Mouse (Mus musculus) midbrain, embryonic 11.5 days (tissue): ENCODE data around the gene Lgals2. TPM values are rescaled to one million over a fixed set of nuclear protein-coding genes. Genes with fewer than 3 reads are reported as not detected.
A peak's percentile ranks its signal among the peaks of the same experiment; 100 is the strongest.

ENCODE experiments used
- ATAC-seq: fragments of 200-750 bp; cut with Nextera tagmentation; 2 replicates; pipeline ENCODE4 v1.8.0; 2017; ENCODE audit warnings: moderate TSS enrichment, moderate library complexity; ENCODE audit not compliant: low FRiP score
- DNase-seq: peaks from one replicate; pipeline ENCODE4 v3.0.0; 2015; ENCODE audit warnings: low spot score; ENCODE audit errors: missing footprints
- H3K27ac ChIP-seq: fragments of 300-500 bp; sonication (generic); 2 replicates; pipeline ENCODE4 v1.5.1; 2014; ENCODE audit warnings: low read depth, low read length
- H3K27me3 ChIP-seq: fragments of 300-500 bp; sonication (generic); 2 replicates; pipeline ENCODE4 v1.6.1; 2014; ENCODE audit warnings: mild to moderate bottlenecking, low read length, moderate library complexity, mixed read lengths; ENCODE audit not compliant: control insufficient read depth, insufficient read depth
- H3K36me3 ChIP-seq: fragments of 300-500 bp; sonication (generic); 2 replicates; pipeline ENCODE4 v1.6.1; 2014; ENCODE audit warnings: mild to moderate bottlenecking, low read length, moderate library complexity, mixed read lengths; ENCODE audit not compliant: control insufficient read depth, insufficient read depth
- H3K4me1 ChIP-seq: fragments of 300-500 bp; sonication (generic); 2 replicates; pipeline ENCODE4 v1.6.1; 2014; ENCODE audit warnings: low read length; ENCODE audit not compliant: control insufficient read depth, insufficient read depth
- H3K4me2 ChIP-seq: fragments of 300-500 bp; sonication (generic); 2 replicates; pipeline ENCODE4 v1.6.1; 2014; ENCODE audit warnings: mild to moderate bottlenecking, moderate library complexity
- H3K4me3 ChIP-seq: fragments of 300-500 bp; sonication (generic); 2 replicates; pipeline ENCODE4 v1.5.1; 2014; ENCODE audit warnings: low read depth, low read length
- H3K9ac ChIP-seq: fragments of 300-500 bp; sonication (generic); 2 replicates; pipeline ENCODE4 v1.6.1; 2014; ENCODE audit warnings: low read length
- H3K9me3 ChIP-seq: fragments of 300-500 bp; sonication (generic); 2 replicates; pipeline ENCODE4 v1.6.1; 2016; ENCODE audit warnings: low read length; ENCODE audit not compliant: control insufficient read depth
- WGBS: fragments of 180-500 bp; shearing (Covaris S2); extraction: QIAGEN DNeasy Blood & Tissue Kit; methylation state at CpG from one replicate; pipeline ENCODE4 v1.1.7; 2014; 5-methylcytosine and 5-hydroxymethylcytosine counted together
- microRNA-seq: library from miRNA; unstranded; fragments of <30 nt; microRNA quantifications from one replicate; pipeline ENCODE4, GENCODE M21; 2017
- polyA plus RNA-seq: library from polyadenylated mRNA; unstranded; fragments of >200 nt; fragmentation: Nextera tagmentation; extraction: Ambion mirVana; gene quantifications from 2 replicates; pipeline ENCODE4 v1.2.1, GENCODE M21; 2014

Lgals2 gene
- polyA plus RNA-seq, 1 experiment from 2014 or later, result not detected

DNA sequence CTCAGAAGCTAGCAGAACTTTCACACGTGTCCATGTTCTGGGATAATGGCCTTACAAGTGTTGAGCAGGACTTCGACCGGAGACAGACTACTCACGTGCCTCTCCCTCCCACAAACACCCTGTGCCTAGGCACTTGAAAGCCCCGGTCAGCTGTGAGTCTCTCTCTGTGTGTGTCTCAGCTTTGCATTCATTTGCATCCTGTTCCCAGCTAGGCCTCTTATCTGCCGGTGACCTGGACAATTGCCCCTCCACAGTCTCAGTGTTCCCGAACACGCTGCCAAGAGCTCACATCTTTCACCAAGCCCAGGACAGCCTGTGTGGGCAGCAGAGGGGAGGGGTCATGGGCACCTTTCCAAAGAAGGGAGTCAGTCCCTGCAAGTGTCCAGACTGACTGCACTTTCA, 51.8 kb downstream of the Lgals2 start:
- no peaks in the 10 kb centered on the region for H3K36me3 ChIP-seq
- H3K4me3 ChIP-seq, result no peak overlapping the region
- H3K9me3 ChIP-seq, result no peaks in the 10 kb centered on the region
- H3K4me2 ChIP-seq, result no peak overlapping the region
- peak; percentile 96 for DNase-seq
- H3K4me1 ChIP-seq, result peaks cover 20% of the 10 kb centered on the region
- peak; percentile 49; the same call in 1 of the 2 replicates for ATAC-seq
- H3K27me3 ChIP-seq, result peaks cover 35% of the 10 kb centered on the region
- H3K9ac ChIP-seq, result no peak overlapping the region
- WGBS, result 2% methylated on average over 8 of the region's 8 CpGs
- H3K27ac ChIP-seq, result no peak overlapping the region

DNA sequence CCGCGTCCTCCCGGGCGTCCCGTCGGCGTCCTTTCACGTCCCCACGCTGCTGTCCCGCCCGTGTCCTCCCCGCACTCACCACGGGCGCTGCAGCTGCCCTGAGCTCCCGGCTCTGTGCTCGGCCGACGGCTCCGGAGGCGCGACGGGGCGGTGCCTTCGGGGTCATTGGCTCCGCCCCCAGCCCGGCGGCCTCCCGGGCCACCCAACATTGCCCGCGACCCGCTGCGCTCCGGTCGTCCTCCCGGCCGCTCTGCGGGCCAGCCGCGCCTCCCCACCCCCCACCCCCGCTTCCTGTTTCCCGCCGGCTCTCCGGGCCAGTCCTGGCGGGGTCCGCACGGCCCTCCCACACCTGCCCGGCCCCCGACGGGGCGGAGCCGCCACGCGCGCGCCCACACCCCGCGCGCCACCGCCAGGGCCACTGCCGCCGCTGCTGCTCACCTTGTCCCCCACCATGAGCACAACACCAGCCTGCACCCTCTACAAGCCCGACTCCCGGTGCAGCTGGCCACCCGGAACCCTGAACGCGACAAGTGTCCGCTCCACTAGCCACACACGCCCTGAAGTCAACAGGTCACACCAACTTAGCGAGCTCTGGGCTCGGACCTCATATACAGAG, 52.4 kb downstream of the Lgals2 start, which contains the start of gene Card10:
Gene Card10 (minus strand): TSS at position 267 of the 616 bp plus-strand sequence.
- Histone ChIP-seq H3K9ac (peak within 1 kb of the TSS; percentile 57), H3K27me3 (peaks cover 35% of the 10 kb centered on the region), H3K4me1 (peaks cover 20% of the 10 kb centered on the region), H3K4me2 (peak within 1 kb of the TSS; percentile 74), H3K9me3 (no peaks in the 10 kb centered on the region), H3K27ac (no peak within 1 kb of the TSS), H3K36me3 (no peaks in the 10 kb centered on the region), H3K4me3 (peak within 1 kb of the TSS; percentile 48)
- WGBS, result 1% methylated on average over 56 of the region's 70 CpGs
- peak; percentile 64 for ATAC-seq
- DNase-seq, result peak; percentile 89

DNA sequence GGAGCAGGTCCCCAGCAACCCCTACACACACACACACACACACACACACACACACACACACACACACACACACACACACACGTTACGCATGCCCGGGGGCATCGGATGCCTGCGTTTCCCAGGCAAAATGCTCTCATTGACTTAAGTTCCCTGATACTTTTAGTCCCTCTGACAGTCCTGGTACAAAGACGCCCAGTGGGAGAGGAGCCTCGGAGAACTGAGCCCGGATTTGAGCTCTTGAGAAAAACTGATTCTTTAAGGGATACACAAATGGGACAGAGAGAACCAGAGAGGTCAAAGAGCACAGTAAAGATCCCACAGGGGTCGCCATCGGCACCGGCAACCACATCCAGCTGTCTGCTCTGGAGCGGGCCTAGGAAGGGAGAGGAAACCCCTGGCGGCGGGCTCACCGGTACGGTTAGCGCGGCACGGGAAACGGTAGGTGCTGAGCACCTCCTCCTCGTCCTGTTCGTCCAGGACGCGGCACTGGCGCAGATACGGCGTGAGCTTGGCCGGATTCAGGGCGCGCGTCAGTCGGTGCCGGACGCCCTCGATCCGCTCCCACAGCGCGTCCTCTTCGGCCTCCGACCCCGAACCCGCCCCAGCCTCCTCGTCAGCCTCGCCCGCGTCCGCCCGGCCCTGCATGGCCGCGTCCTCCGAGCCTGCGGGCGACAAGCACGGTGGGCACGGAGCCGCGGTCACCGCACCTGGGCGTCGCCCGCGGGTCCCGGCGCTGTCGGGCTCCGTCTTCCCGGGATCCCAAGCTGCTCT, 53.2 kb downstream of the Lgals2 start:
- Histone ChIP-seq H3K27me3 (peaks cover 35% of the 10 kb centered on the region), H3K27ac (no peak overlapping the region), H3K4me3 (peak overlapping the region; percentile 48), H3K36me3 (no peaks in the 10 kb centered on the region), H3K4me2 (peak overlapping the region; percentile 74), H3K9ac (peak overlapping the region; percentile 57), H3K4me1 (peaks cover 20% of the 10 kb centered on the region), H3K9me3 (no peaks in the 10 kb centered on the region)
- DNase-seq (peak; percentile 91), ATAC-seq (0 out of 2 replicates have a peak, but pooled peaks have one; percentile 18)
- 4% methylated on average over 63 of the region's 67 CpGs for WGBS

DNA sequence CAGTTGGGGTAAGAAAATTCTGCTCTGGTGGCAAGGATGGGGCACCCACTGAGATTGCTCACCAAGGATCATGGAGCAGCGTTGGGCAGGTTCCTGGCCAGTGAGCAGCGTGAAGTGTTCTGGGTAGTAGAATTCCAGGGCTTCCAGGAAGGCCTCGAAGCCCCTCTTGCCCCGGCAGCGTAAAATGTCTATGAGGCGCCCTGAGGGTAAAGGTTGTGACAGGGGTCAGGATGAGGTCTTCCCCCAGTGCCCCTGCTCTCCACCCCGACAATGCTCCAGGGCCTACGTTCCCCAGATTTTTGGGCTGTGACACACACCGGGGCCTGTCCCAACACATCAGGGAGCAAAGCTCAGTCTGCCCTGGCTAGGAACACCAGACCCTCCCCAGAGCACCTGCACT, 53.8 kb downstream of the Lgals2 start:
- 77% methylated on average over 9 of the region's 9 CpGs for WGBS
- ATAC-seq (no peak), DNase-seq (no peak)
- H3K4me1 ChIP-seq, result peaks cover 21% of the 10 kb centered on the region
- no peak overlapping the region for H3K9ac ChIP-seq
- H3K27me3 ChIP-seq, result peaks cover 35% of the 10 kb centered on the region
- H3K36me3 ChIP-seq, result no peaks in the 10 kb centered on the region
- no peaks in the 10 kb centered on the region for H3K9me3 ChIP-seq
- no peak overlapping the region for H3K4me3 ChIP-seq
- no peak overlapping the region for H3K4me2 ChIP-seq
- no peak overlapping the region for H3K27ac ChIP-seq

Small RNA genes within 50 kb of the gene (microRNA-seq; reads per million reads assigned to microRNA genes)
- not detected for gene Mir6955

Other genes with a start within 250 kb of the Lgals2 start
- gene Elfn2, start 136.8 kb downstream of the Lgals2 start, polyA plus RNA-seq, result 0.18 TPM in 2 replicates
- 57.2 and 61.8 TPM in 2 replicates for gene Mfng, start 82.1 kb downstream of the Lgals2 start, polyA plus RNA-seq
- 1.3 and 1.5 TPM in 2 replicates for gene Card10, start 52.5 kb downstream of the Lgals2 start, polyA plus RNA-seq
- gene Cdc42ep1, start 12.9 kb downstream of the Lgals2 start, polyA plus RNA-seq, result 6.4 and 9.0 TPM in 2 replicates
- 20.5 and 25.7 TPM in 2 replicates for gene Gga1, start 21.7 kb upstream of the Lgals2 start, polyA plus RNA-seq
- gene Gm49510, start 44.1 kb upstream of the Lgals2 start, polyA plus RNA-seq, result 0.11 TPM in 1 of 2 replicates, not detected in the other
- gene Sh3bp1, start 44.2 kb upstream of the Lgals2 start, polyA plus RNA-seq, result 9.1 and 10.3 TPM in 2 replicates
- gene Pdxp, start 58.4 kb upstream of the Lgals2 start, polyA plus RNA-seq, result 32.6 and 33.8 TPM in 2 replicates
- 360 and 382 TPM in 2 replicates for gene Lgals1, start 71.2 kb upstream of the Lgals2 start, polyA plus RNA-seq
- gene Nol12, start 79.4 kb upstream of the Lgals2 start, polyA plus RNA-seq, result 58.3 and 62.7 TPM in 2 replicates
- 33.2 and 34.8 TPM in 2 replicates for gene Triobp, start 92.2 kb upstream of the Lgals2 start, polyA plus RNA-seq
- 355 and 376 TPM in 2 replicates for gene H1f0, start 172.9 kb upstream of the Lgals2 start, polyA plus RNA-seq
- gene Galr3, start 186.4 kb upstream of the Lgals2 start, polyA plus RNA-seq, result not detected in 2 replicates
- gene Ankrd54, start 207.4 kb upstream of the Lgals2 start, polyA plus RNA-seq, result 52.7 and 53.5 TPM in 2 replicates
- 242 and 251 TPM in 2 replicates for gene Eif3l, start 219.7 kb upstream of the Lgals2 start, polyA plus RNA-seq